Mouse (Mus musculus) stomach, postnatal 0 days (tissue): ENCODE results near the gene Hck. TPM values are rescaled to one million over a fixed set of nuclear protein-coding genes. Genes with fewer than 3 reads are reported as not detected.

Experiments used
- ATAC-seq: fragments of 200-750 bp; cut with Nextera tagmentation; 2 replicates; pipeline ENCODE4 v1.8.0; 2017; ENCODE audit not compliant: low FRiP score, low TSS enrichment
- DNase-seq: peaks from one replicate; pipeline ENCODE4 v3.0.0-alpha.2; 2016; ENCODE audit warnings: low spot score
- H3K27ac ChIP-seq: fragments of 300-500 bp; sonication (generic); replicated peaks from 2 replicates; pipeline ENCODE4 v1.5.1; 2014; ENCODE audit warnings: mild to moderate bottlenecking, control low read depth
- H3K27me3 ChIP-seq: fragments of 300-500 bp; sonication (generic); 2 replicates; pipeline ENCODE4 v1.6.1; 2014; ENCODE audit warnings: low read length; ENCODE audit not compliant: control insufficient read depth, insufficient read depth
- H3K36me3 ChIP-seq: fragments of 300-500 bp; sonication (generic); 2 replicates; pipeline ENCODE4 v1.6.1; 2014; ENCODE audit warnings: low read length, mixed read lengths; ENCODE audit not compliant: control insufficient read depth, insufficient read depth
- H3K4me1 ChIP-seq: fragments of 300-500 bp; sonication (generic); replicated peaks from 2 replicates; pipeline ENCODE4 v1.6.1; 2014; ENCODE audit warnings: antibody characterized with exemption; ENCODE audit not compliant: control insufficient read depth, insufficient read depth
- H3K4me2 ChIP-seq: fragments of 300-500 bp; sonication (generic); replicated peaks from 2 replicates; pipeline ENCODE4 v1.6.1; 2014; ENCODE audit warnings: low read depth, mild to moderate bottlenecking, control low read depth, moderate library complexity
- H3K4me3 ChIP-seq: fragments of 300-500 bp; sonication (generic); 2 replicates; pipeline ENCODE4 v1.5.1; 2014; ENCODE audit warnings: low read depth, low read length, control low read depth
- H3K9ac ChIP-seq: fragments of 300-500 bp; sonication (generic); 2 replicates; pipeline ENCODE4 v1.6.1; 2014; ENCODE audit warnings: mild to moderate bottlenecking, low read length, control low read depth, mixed read lengths
- H3K9me3 ChIP-seq: fragments of 300-500 bp; sonication (generic); 2 replicates; pipeline ENCODE4 v1.6.1; 2016; ENCODE audit warnings: low read length; ENCODE audit not compliant: control insufficient read depth
- CTCF ChIP-seq: IDR thresholded peaks from 2 replicates; pipeline ENCODE4 v1.5.1; 2016; ENCODE audit warnings: antibody characterized with exemption, low read depth, mild to moderate bottlenecking, moderate library complexity
- EP300 ChIP-seq: optimal IDR thresholded peaks from 2 replicates; pipeline ENCODE3; 2016; ENCODE audit warnings: antibody characterized with exemption
- WGBS: fragments of 180-500 bp; shearing (Covaris S2); extraction: QIAGEN DNeasy Blood & Tissue Kit; methylation state at CpG from one replicate; pipeline ENCODE4 v1.1.7; 2014; 5-methylcytosine and 5-hydroxymethylcytosine counted together
- polyA plus RNA-seq: library from polyadenylated mRNA; unstranded; fragments of >200 nt; fragmentation: Nextera tagmentation; extraction: Ambion mirVana; gene quantifications from 2 replicates; pipeline ENCODE4 v1.2.1, GENCODE M21; 2015

Hck gene
- polyA plus RNA-seq, 1 experiment from 2014 or later: 3.6 TPM

DNA sequence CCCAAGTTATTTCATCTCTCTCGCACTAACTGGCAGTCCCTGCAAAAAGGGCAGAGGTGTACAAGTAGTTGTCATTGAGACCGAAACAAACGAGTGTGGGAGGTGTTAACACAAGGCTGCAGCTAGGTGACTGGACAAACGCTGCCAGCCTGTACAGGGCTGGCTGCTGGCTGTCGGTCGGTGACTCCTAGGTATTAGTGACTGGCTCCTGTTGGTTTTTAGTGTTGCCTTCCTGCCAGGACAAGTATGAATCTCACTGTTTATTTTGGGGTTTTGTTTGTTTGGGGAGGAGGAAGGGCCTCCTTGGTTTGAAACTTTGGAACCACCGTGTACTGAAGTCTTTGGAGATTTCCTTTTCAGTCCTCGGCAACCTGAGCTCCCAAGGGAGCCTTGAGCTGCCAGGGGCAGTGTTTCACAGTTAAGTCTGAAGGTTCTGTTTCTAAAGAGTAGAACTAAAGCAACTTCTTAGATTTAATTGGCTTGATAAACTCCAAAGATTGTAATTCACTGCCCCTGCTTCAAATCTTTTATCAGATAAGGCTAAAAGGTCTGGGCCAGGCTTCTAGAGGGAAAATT lies 67.8 kb downstream of the Hck start:
- TF ChIP-seq EP300 (no peak), CTCF (no peak)
- H3K27me3 ChIP-seq: no peaks in the 10 kb centered on the region
- H3K4me1 ChIP-seq: no peaks in the 10 kb centered on the region
- H3K4me3 ChIP-seq: no peak overlapping the region
- H3K9ac ChIP-seq: no peak overlapping the region
- H3K36me3 ChIP-seq: peaks cover 3% of the 10 kb centered on the region; the same call in 1 of the 2 replicates
- no peak overlapping the region for H3K4me2 ChIP-seq
- peak overlapping the region; percentile 45; the same call in 1 of the 2 replicates for H3K27ac ChIP-seq
- ATAC-seq (peak; percentile 84), DNase-seq (peak; percentile 47)
- 45% methylated on average over 8 of the region's 8 CpGs for WGBS
- no peaks in the 10 kb centered on the region for H3K9me3 ChIP-seq

DNA sequence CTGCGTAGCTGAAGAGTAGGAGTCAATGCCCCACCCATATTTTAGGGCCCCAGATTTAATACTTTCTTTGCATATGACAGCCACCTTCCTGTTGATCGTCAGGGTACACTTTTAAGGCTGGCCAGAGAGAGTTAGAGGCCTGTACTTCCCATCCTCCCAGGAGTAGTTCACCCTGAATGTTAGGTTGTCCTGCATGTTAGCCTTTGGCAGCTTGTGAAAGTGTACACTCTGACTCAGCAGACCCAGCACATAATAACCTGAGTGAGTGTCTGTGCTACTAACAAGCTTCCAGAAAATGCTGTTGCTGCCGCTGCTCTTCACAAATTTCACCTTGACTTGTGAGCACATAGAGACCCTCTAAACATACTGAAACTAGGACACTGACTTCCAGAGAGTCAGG lies 68.9 kb downstream of the Hck start:
- peak; percentile 20 for DNase-seq
- H3K36me3 ChIP-seq: peaks cover 3% of the 10 kb centered on the region; the same call in 1 of the 2 replicates
- no peak overlapping the region for H3K9ac ChIP-seq
- no peaks in the 10 kb centered on the region for H3K4me1 ChIP-seq
- no peak overlapping the region for H3K4me3 ChIP-seq
- H3K27ac ChIP-seq: no peak overlapping the region
- no peaks in the 10 kb centered on the region for H3K9me3 ChIP-seq
- peak; percentile 71; the same call in 1 of the 2 replicates for ATAC-seq
- no peak for TF ChIP-seq EP300
- TF ChIP-seq CTCF: no peak
- 79% methylated on average over 3 of the region's 3 CpGs for WGBS
- no peaks in the 10 kb centered on the region for H3K27me3 ChIP-seq
- no peak overlapping the region for H3K4me2 ChIP-seq

DNA sequence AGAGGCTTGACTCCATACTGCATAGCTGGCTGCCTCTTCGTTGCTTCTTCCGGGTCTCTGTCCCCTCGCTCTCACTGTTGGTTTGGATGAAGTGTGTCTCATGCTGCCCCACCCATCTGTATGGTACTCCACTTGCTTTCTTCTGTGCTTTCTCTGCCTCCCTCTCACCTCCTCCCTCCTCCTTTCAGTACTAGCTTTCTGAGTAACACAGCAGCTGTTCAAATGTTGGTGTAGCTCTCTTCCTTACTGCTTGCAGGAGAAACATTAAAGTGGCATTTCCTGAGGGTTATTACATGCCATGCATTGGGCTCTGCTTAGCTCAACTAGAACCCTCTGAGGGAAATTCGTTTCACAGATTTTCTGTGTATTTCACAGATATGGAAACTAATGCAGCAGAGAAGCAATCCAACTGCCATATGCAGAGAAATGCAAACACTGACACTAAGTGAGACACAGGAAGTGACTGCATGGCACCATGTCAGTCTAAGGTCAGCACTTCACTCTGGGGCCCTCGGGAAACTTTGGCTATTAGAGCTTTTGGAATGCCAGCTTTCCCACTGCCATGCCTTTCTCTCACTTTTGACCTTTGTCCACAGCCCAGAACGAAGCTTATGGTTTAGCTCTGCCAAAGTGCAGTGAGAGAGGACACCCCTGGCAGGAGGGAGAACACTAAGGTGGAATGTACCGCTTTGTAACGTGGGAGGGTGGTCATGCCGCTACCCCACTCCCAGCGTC lies 71.0 kb downstream of the Hck start:
- Histone ChIP-seq H3K36me3 (peaks cover 10% of the 10 kb centered on the region), H3K4me2 (no peak overlapping the region), H3K9ac (no peak overlapping the region), H3K9me3 (no peaks in the 10 kb centered on the region), H3K4me3 (no peak overlapping the region), H3K4me1 (no peaks in the 10 kb centered on the region), H3K27me3 (no peaks in the 10 kb centered on the region), H3K27ac (no peak overlapping the region)
- TF ChIP-seq EP300: no peak
- no peak for ATAC-seq
- no peak for DNase-seq
- WGBS: 79% methylated on average over 10 of the region's 10 CpGs

DNA sequence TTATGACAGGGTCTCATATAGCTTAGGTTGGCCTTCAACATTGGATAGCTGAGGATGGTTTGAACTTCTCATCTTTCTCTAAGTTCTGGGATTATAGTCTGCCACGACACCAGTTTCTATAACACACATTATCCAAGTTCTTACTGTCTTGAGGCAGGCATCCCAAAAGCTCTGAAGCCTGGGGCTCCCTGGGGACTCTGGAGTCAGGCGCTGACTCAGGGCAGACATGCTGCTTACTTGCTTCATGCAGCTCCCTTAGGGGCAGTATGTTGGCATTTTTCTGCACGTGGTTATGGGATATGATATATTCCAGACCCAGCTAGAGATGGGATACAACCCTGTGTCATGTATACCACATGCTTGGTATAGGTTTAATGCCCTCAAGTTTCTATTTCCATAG lies 71.7 kb downstream of the Hck start:
- TF ChIP-seq CTCF (no peak), EP300 (no peak)
- no peak for ATAC-seq
- H3K27me3 ChIP-seq: no peaks in the 10 kb centered on the region
- no peak overlapping the region for H3K4me3 ChIP-seq
- WGBS: 81% methylated on average over 3 of the region's 3 CpGs
- DNase-seq: no peak
- H3K9ac ChIP-seq: no peak overlapping the region
- no peak overlapping the region for H3K27ac ChIP-seq
- H3K4me1 ChIP-seq: no peaks in the 10 kb centered on the region
- H3K9me3 ChIP-seq: no peaks in the 10 kb centered on the region
- H3K4me2 ChIP-seq: no peak overlapping the region
- H3K36me3 ChIP-seq: peaks cover 10% of the 10 kb centered on the region

DNA sequence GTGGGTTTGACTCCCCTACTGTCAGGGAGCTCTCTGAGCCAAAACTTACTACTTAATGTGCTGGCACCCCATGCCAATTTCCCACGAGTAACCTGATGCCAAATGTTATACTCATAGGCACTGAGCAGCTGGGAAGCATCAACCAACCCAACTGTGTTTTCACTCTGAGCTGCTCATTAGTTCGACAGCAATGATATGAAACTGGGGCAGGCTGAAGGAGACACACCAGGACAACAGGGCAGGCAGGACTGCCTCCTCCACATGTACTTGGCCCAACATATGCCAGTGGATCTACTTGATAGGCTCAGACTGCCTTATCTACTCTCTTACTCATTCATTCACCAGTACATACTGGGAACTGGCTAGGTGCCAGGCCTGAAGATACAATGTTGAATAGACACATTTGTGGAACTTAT lies 77.9 kb downstream of the Hck start:
- DNase-seq (peak; percentile 61), ATAC-seq (peak; percentile 76; the same call in 1 of the 2 replicates)
- no peak overlapping the region for H3K4me3 ChIP-seq
- WGBS: 55% methylated on average over 2 of the region's 2 CpGs
- H3K27ac ChIP-seq: no peak overlapping the region
- no peaks in the 10 kb centered on the region for H3K9me3 ChIP-seq
- no peak overlapping the region for H3K9ac ChIP-seq
- H3K36me3 ChIP-seq: peaks cover 42% of the 10 kb centered on the region
- H3K27me3 ChIP-seq: no peaks in the 10 kb centered on the region
- no peak overlapping the region for H3K4me2 ChIP-seq
- no peak for TF ChIP-seq CTCF
- no peak for TF ChIP-seq EP300
- H3K4me1 ChIP-seq: no peaks in the 10 kb centered on the region

DNA sequence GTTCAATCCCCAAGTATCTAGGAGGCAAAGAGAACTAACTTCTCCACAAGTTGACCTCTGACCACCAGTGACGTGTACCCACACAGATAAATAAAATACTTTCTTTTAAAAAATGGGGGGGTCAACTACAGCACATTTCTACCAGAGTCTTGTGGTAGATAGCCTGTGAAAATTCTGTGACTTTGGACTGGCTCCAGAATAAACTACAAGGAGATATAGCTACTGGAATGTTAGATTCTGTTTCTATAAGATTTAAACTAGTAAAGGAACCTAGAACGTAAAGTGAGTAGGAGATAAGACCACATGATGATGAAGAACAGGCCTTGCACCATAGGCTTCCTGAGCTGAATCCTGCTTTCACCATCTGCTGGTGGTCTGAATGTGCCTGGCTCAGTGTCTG lies 79.6 kb downstream of the Hck start:
- no peak overlapping the region for H3K27ac ChIP-seq
- no peak overlapping the region for H3K4me2 ChIP-seq
- H3K4me3 ChIP-seq: no peak overlapping the region
- H3K9me3 ChIP-seq: no peaks in the 10 kb centered on the region
- no peak for ATAC-seq
- H3K36me3 ChIP-seq: peaks cover 51% of the 10 kb centered on the region
- no peaks in the 10 kb centered on the region for H3K27me3 ChIP-seq
- 67% methylated on average over 2 of the region's 2 CpGs for WGBS
- DNase-seq: no peak
- H3K4me1 ChIP-seq: no peaks in the 10 kb centered on the region
- TF ChIP-seq EP300: no peak
- no peak for TF ChIP-seq CTCF
- no peak overlapping the region for H3K9ac ChIP-seq
